Mouse (Mus musculus) cortical plate, adult 2 months (tissue): ENCODE results near the gene Plekha6.

ENCODE experiments used
- CTCF ChIP-seq: fragments of 200-500 bp; IDR thresholded peaks from 2 replicates; pipeline ENCODE4 v1.5.1; 2011; ENCODE audit warnings: mild to moderate bottlenecking, control low read depth, low read length; ENCODE audit not compliant: insufficient read depth; ENCODE audit errors: extremely low read depth
- POLR2A ChIP-seq: fragments of 200-500 bp; IDR thresholded peaks from 2 replicates; pipeline ENCODE4 v1.6.1; 2011; ENCODE audit warnings: mild to moderate bottlenecking, low read length, control low read depth; ENCODE audit not compliant: insufficient read depth; ENCODE audit errors: extremely low read depth

GRCm38 (mm10) chr1:133183141-133183925 lies 19.3 kb downstream of the Plekha6 start:
- no peak for TF ChIP-seq CTCF
- TF ChIP-seq POLR2A: no peak
